Mouse (Mus musculus) limb, embryonic 11.5 days (tissue): ENCODE data around the gene Omp. TPM values are rescaled to one million over a fixed set of nuclear protein-coding genes. Genes with fewer than 3 reads are reported as not detected.

ENCODE experiments used
- ATAC-seq: fragments of 200-750 bp; cut with Nextera tagmentation; 2 replicates; pipeline ENCODE4 v1.8.0; 2017; ENCODE audit warnings: low read depth; ENCODE audit not compliant: insufficient number of reproducible peaks, low FRiP score, low TSS enrichment
- DNase-seq: peaks from one replicate; pipeline ENCODE4 v3.0.0-alpha.2; 2015; ENCODE audit warnings: low spot score
- H3K27ac ChIP-seq: fragments of 300-500 bp; sonication (generic); replicated peaks from 2 replicates; pipeline ENCODE4 v1.5.1; 2014; ENCODE audit warnings: low read depth, mild to moderate bottlenecking, low read length
- H3K27me3 ChIP-seq: fragments of 300-500 bp; sonication (generic); 2 replicates; pipeline ENCODE4 v1.6.1; 2014; ENCODE audit warnings: mild to moderate bottlenecking, low read length, mixed read lengths; ENCODE audit not compliant: control insufficient read depth, insufficient read depth
- H3K36me3 ChIP-seq: fragments of 300-500 bp; sonication (generic); 2 replicates; pipeline ENCODE4 v1.6.1; 2014; ENCODE audit warnings: mild to moderate bottlenecking, low read length, moderate library complexity, mixed read lengths; ENCODE audit not compliant: control insufficient read depth, insufficient read depth
- H3K4me1 ChIP-seq: fragments of 300-500 bp; sonication (generic); 2 replicates; pipeline ENCODE4 v1.6.1; 2014; ENCODE audit warnings: low read length, mixed read lengths; ENCODE audit not compliant: control insufficient read depth, insufficient read depth
- H3K4me2 ChIP-seq: fragments of 300-500 bp; sonication (generic); 2 replicates; pipeline ENCODE4 v1.6.1; 2014; ENCODE audit warnings: low read depth, mild to moderate bottlenecking, moderate library complexity; ENCODE audit not compliant: severe bottlenecking
- H3K4me3 ChIP-seq: fragments of 300-500 bp; sonication (generic); 2 replicates; pipeline ENCODE4 v1.5.1; 2014; ENCODE audit warnings: low read depth, low read length
- H3K9ac ChIP-seq: fragments of 300-500 bp; sonication (generic); 2 replicates; pipeline ENCODE4 v1.6.1; 2014; ENCODE audit warnings: mild to moderate bottlenecking, low read length
- H3K9me3 ChIP-seq: fragments of 300-500 bp; sonication (generic); 2 replicates; pipeline ENCODE4 v1.6.1; 2016; ENCODE audit warnings: low read length; ENCODE audit not compliant: control insufficient read depth
- WGBS: fragments of 180-500 bp; shearing (Covaris S2); extraction: QIAGEN DNeasy Blood & Tissue Kit; methylation state at CpG from one replicate; pipeline ENCODE4 v1.1.7; 2014; 5-methylcytosine and 5-hydroxymethylcytosine counted together
- polyA plus RNA-seq: library from polyadenylated mRNA; unstranded; fragments of >200 nt; fragmentation: Nextera tagmentation; extraction: Ambion mirVana; gene quantifications from 2 replicates; pipeline ENCODE4 v1.2.1, GENCODE M21; 2014

The Omp gene
- polyA plus RNA-seq, 1 experiment from 2014 or later = 0.20 TPM

GRCm38 (mm10) chr7:98095852-98096251 lies 49.5 kb downstream of the Omp start:
- Histone ChIP-seq H3K4me2 (no peak overlapping the region), H3K9ac (no peak overlapping the region), H3K4me3 (no peak overlapping the region), H3K27ac (no peak overlapping the region), H3K36me3 (peaks cover 3% of the 10 kb centered on the region), H3K27me3 (no peaks in the 10 kb centered on the region), H3K9me3 (no peaks in the 10 kb centered on the region), H3K4me1 (no peaks in the 10 kb centered on the region)
- DNase-seq (no peak), ATAC-seq (no peak)
- WGBS = 95% methylated on average over 4 of the region's 4 CpGs

Other genes starting within 250 kb of the Omp start
- gene Gdpd4, start 225.5 kb downstream of the Omp start, polyA plus RNA-seq = not detected in 2 replicates
- gene Myo7a, start 26.0 kb downstream of the Omp start, polyA plus RNA-seq = 14.0 and 15.7 TPM in 2 replicates
- gene Capn5, start 32.8 kb upstream of the Omp start, polyA plus RNA-seq = 2.5 and 2.7 TPM in 2 replicates
- gene B3gnt6, start 54.0 kb upstream of the Omp start, polyA plus RNA-seq = not detected in 2 replicates
- gene Acer3, start 175.7 kb upstream of the Omp start, polyA plus RNA-seq = 24.6 and 26.4 TPM in 2 replicates
- gene Tsku, start 215.8 kb upstream of the Omp start, polyA plus RNA-seq = 15.2 and 16.0 TPM in 2 replicates